Mouse (Mus musculus): ENCODE measurements around the gene Fancb.

DNA sequence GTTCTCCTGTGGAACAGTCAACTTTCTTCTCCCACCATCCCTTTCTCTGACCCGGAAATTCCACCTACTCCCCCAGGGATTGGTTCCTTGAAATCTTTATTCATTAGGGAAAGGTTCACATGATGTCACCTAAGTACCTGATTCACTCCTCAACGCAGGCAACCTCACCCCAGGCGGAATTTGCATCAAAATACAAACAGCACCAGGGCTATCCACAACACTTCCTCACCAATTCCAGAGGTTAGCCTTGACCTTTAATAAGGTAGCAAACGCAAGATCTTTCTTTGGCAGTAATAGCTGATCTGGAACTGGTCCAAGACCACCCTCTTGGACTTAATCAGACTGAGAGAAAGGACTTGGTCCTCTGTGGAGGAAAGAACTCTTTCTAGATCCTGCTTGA lies 22.7 kb downstream of the Fancb start:
- TF ChIP-seq CTCF (IDR thresholded peaks at IDR 0.05; ENCODE audit: extremely low read depth, insufficient read depth, low read length) (no peak), POLR2A (IDR thresholded peaks at IDR 0.05; ENCODE audit: extremely low read depth, insufficient read depth, low read length) (no peak)

Data from cortical plate, adult 2 months (tissue).